Mouse (Mus musculus) heart, adult 11 months (tissue): ENCODE data around the gene Zcchc9.

Source experiments
- DNase-seq: peaks from one replicate; pipeline ENCODE4 v3.0.0; 2022

The Zcchc9 gene

DNA sequence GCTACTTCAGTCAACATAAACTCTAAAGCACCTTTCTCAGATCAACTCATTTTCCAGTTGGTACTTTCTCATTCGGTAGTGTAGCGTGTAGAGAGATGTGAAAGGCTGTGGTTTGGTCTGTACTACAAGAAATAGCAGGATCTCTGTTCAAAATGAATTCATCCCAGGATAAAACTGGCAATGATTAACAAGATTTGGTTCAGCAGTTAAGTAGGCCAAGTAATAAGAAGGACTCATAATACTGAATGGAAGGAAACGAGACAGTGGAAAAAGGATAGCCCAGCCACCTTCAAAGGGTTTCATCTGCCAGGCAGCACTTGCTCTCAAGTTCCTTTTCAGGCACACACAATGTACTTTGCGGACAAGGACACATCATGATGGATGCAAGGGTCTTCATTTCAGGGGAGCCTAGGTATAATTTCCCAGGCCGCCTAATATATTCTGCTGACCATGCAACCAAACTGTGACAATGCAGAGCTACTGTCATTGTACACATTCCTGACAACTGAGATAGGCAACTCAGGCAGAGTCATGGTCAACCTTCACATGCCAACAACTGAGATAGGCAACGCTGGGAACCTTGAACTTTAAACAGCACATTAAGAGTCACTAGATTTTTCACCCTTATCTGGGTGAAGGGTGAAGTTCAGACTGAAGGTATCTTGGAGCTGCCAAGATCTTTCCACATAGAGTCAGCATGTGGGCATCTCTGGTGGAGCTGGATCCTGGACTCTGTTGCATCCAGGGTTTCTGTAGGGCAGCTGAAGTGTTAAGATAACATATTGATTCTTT lies 45.7 kb downstream of the Zcchc9 start:
- DNase-seq: peak; percentile 42

DNA sequence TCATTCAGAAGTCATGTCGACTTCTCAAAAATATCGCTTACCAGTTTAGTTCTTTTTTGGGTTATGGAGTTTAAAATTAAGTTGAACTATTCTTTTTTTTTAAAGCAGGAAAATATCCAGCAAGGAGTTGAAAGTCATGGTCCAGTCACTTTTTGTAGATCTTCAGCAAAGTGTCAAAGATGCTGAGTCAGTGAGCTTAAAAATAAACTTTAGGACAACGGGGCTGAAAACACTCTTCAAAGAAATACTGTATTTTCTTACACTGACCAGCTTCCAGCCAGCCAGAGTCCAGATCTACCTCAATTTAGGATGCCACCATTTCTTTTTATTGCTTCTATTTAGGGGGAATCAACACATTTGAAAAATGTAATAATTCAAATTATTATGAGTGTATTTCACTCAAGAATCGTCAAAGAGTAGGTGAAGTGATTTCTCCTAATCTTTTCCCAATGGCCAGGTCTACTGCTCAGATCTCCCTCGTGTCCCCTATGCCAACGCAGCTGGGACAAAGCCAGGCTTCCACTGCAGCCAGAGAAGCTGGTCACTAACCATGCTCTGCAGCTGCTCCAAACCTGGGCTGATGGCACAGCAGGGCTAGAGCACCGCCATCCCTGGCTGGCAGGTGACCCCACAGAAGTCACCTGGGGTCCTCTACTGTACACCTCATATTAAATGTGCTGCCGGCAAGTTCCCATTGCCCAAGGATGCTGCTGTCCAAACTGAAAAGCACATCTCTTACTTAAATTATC lies 47.0 kb downstream of the Zcchc9 start:
- DNase-seq: peak; percentile 70

DNA sequence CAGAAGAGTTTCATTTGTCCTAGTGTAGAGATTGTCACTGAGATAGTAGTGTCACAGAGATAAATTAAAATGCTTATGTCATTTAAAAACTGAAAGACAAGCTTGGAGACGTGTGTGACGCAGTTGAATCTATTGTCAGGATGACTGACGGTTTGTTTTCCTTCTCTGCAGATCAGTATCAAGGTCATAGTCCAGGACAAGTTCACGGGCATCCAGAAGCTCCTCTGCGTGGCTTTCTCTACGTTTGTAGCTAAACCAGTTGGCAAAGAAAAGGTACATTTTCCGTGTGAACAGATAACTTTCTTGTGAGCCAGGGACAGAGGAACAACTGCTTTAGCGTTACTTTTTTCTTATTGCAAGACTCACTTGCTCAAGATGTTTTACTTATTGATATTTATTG lies 47.7 kb downstream of the Zcchc9 start:
- DNase-seq: peak; percentile 70

DNA sequence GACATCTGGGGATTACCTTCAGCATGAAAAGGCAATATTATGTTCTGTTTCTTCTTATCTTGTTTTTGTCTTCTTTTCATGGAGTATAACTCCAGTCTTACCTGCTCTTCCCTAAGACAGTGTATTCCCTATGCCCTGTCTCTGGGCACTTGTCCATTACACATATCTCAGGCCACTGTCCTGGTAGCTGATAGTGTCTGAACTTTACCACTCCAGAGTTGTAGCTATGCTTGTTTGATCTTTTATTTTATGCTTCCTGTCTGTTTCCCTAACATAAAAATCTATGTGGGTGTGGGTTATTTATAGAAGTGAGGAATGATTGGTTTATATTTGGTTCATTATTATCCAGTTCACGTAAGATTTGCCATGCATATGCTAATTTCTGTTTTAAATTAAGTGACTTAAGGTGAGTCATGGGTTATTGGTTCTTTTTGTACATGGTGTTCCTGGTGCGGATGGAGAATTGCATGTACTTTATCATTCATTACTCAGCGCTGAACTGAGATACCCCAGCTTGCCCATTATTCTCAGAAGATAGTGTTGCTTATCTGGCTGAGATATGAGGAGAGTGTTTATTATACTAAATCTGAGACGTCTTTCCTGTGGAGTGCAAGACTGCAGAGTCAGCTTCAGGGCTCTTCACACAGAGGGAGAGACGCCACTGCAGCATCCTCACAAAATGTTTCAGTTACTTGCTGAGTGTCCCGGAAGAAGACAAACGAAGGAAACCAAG lies 49.0 kb downstream of the Zcchc9 start:
- DNase-seq: no peak

DNA sequence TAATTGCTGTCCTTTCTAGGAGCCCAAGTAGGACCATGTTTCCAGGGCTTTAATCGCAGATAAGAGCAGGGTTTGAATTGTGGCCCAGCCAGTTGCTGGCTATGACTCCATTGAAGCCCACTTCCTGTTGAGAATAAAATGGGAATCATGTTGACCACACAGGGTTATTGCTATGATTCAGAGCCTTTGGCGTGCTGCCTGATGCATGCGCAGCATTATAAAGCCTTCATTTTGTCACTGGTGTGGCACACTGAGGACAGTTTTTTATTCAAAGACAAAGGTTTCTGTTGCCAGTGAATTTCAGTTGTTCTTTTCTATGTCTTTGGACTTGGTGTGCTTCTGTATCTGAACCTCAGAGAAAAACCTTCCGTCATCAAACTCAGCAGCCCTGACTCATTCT lies 51.3 kb downstream of the Zcchc9 start:
- DNase-seq: peak; percentile 71

DNA sequence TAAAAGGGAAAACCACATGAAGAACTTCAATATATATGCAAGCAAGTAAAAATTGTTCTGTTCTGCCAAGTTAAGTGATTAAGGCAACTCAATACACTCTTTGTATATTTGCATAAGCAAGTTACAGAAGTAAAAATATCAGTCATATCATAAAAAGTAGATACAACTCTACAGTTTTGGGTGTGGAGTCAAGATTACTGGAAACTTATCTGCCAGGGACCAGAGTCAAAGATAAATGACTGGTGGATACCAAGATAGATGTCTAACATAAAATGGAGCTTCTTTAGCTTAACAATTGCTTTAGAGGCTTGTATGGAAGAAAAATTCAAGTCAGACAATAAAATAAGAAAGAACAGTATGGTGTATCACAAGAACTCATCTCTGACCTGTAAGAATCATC lies 52.7 kb downstream of the Zcchc9 start:
- no peak for DNase-seq

DNA sequence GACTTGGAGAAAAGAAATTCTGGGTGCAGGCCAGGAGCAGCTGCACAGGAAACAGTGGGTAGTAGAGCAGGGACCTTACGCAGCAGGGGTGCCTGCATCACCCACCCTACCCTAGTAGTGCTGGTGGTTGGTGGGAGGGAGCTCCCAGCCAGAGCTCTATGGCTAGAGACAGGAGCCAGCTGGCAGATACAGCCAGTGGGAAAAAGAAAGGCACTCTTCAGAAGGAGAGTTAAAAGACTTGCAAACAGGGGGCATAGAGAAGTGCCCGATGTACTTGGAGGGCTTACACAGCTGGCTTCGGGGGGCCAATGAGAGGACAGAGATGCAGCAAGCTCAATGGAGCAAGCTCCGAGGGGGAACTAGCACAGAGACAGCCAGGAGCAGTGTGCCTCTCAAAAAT lies 53.8 kb downstream of the Zcchc9 start:
- DNase-seq: peak; percentile 56

DNA sequence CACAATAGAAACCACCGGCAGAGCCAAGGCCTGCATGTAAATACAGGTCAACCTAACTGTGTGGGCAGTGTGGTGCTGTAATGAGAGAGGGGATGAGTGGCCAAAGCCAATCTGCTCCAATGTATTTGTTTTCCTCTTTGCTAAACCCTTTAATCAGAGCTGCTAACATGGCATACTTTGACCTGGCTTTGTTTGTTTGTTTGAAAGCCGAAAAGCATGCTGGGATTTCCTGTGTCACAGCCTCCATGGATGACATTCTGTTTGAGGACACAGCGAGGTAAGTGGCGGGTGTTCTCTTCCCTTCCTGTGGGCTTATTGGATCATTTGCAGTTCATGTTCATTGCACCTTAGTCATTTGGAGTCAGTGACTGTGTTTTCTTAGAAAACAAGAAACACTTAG lies 57.5 kb downstream of the Zcchc9 start:
- DNase-seq: peak; percentile 18

DNA sequence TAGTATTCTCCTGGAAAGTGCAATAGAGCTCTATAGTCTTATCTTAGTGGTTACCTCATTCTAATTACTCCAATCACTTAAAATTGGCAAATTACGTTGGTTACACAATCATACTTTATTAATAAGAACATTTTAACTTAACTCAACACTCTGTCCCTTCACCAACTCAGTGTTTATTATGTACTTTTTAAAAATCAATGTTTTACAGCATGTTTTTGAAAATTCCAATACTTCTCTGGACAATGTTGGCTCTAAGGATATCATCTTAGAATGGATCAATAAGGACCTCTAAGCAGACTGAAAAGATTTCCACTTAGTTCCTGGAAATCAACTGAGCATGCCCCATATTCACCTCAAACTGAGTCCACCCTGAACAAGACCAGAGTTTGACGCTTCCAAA lies 59.1 kb downstream of the Zcchc9 start:
- no peak for DNase-seq
